Mouse (Mus musculus): ENCODE measurements around the gene Rbm11.

Gene Rbm11

GRCm38 (mm10) chr16:75592671-75593500 lies at the start of gene Rbm11:
TSS of gene Rbm11 (plus strand) at chr16:75592844.
- peak; percentile 79 for DNase-seq

DNA sequence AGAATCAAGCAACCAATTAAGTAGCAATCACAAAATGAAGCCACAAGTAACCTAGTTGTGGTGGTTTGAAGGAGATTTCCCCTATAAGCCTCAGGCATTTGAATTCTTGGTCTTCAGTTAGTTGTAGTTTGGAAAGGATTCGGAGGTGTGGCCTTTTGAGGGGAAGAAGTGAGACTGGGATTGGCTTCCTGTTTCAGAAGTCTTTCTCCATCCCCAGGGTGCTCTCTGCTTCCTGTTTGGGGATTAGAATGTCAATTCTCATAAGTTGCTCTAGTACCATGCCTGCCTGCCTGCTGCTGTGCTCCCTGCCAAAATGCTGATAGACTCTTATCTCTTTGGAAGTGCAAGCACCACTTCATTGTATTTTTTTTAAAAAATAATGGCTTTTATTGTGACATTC lies 47.3 kb upstream of the Rbm11 start:
- DNase-seq, result no peak

- no peak for DNase-seq
Observed at GRCm38 (mm10) chr16:75562910-75563309, 29.7 kb upstream of the Rbm11 start.

DNA sequence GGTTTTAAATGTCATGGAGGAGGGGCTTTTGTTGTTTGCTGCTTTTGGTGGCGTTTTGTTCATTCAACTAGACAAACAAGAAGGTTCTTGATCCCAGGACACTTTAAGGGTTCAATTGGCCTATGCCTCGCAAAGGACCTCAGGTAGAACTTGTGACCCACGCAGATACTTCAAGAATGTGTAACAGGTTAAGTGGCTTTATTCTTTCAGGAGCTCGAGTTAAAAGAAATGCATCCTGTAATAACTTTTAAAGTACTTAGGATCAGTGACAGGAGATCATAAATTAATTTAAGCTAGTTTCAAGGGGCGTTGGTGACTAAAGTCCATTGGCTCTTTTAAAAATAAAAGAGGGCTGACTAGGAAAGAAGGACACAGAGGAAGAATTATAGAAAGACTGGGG lies 10.4 kb upstream of the Rbm11 start:
- DNase-seq, result no peak

DNA sequence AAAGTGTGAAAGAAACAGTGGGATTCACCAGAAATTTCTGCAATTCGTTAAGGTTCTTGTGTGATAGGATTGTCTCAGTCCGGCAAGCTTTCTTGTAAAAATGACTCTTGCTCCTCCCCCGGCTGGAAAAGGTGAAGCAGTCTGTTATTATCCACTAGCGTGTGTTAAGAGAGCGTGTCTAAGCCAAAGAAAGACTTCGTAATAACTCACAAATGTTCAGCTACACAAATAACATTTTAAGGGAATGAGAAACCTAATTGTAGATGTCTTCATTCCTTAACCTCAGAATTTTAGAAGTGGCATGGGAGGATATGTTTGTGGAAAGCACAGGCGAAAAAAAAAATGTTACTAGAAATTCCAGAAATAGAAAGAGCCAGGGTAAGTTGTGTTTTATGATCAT lies 6.7 kb upstream of the Rbm11 start, which contains the start of gene Lipi:
Gene Lipi, minus strand, starts transcription at position 101 of the 400 bp plus-strand sequence.
- no peak for DNase-seq

DNA sequence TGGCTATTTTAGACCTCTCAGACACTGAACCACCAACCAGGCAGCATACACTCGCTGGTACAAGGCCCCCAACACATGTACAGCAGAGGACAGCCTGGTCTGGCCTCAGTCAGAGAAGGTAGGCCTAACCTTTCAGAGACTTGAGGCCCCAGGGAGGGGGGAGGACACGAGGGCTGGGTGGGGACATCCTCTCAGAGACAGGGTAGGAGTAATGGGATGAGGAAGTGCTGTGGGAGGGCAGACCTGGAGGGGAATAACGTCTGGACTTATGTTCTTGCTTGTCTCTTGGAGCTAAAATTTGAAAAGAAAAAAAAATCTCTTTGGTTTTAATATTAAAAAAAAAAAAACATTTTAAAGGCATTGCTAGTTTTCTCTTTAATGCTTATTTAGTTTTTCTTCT lies 6.2 kb upstream of the Rbm11 start:
- no peak for DNase-seq

DNA sequence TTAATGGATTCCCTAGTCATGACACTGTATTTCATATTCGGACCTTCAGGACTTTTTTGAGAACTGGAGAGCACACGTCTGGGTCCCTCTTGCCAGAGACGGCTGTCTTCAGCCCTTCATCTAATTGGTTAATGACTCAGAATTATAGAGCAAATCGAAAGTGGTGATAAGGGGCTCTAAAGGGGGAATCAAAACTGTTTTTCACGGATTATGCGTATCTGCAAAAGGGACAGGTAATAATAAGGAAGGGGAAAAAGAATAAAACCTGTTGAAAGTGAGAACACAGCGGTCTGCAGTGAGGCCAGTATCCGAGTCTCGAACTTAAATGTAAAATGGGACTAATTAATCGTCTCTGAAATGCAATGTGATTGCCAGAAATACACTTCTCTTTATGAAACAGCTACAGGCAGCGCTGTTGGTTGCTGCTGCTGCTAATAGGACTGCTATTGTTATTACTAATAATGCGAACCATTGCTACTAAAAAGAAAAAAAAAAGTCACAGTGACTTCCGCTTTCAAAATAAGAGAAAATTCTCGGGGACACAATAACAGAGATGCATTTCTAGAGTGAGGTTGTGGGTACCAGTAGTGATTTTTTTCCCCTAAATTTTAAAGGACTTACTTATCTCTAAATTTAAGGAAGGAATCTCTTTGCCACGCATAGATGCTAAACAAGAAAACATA lies 998 bp downstream of the Rbm11 start:
- DNase-seq, result no peak

DNA sequence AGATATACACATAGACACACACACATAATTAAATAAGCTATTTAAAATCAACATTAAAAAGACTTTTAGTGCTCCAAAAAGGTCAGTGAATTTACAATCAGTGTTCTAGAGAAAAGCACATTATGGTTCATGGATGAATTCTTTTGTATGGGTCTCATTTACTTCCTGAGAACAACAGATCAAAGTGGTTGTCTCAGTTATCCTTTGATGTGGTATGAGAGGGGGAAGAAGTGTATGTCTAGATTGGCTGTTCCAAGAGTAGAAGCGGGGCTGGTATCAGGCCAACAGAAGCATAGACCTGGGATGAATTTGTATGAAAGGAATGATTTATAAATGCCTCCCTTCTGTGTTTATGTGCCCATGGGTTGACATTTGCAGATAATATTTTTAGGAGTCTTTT lies 13.8 kb downstream of the Rbm11 start:
- DNase-seq, result no peak

GRCm38 (mm10) chr16:75612561-75612960 lies 19.9 kb downstream of the Rbm11 start:
- no peak for DNase-seq

DNA sequence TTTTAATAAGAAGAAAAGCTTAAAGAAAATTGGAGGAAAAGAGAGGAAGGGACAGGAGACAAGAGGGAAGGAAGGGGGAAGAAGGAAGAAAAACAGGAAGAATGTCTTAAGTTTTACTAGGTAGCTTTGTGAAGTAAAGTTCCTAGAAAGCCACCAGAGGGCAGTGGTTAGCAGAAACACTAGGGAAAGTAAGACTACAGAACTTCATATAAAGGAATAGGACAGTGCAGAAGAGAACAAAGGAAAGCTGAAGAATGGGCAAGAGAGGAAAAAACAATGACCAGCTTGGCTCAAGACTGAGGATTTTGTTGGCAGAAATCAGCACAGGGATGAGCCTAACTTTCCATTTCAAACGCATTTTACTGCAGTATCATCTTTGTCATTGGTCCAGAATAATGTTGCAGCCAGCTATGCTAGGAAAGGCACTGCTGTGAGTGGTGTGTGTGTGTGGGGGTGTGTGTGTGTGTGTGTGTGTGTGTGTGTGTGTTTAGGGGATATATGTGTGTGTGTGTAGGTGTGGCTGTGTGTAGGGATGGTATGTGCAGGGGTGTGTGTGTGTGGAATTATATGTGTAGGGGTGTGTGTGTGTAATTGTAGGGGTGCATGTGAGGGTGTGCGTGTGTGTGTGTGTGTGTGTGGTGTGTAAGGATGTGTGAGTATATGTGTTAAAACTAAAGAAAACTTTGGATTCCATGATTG lies 25.2 kb downstream of the Rbm11 start:
- no peak for DNase-seq

GRCm38 (mm10) chr16:75627862-75628261 lies 35.2 kb downstream of the Rbm11 start:
- DNase-seq, result no peak
